Mouse (Mus musculus) embryonic facial prominence, embryonic 14.5 days (tissue): ENCODE data around the gene Prss56. TPM values are rescaled to one million over a fixed set of nuclear protein-coding genes. Genes with fewer than 3 reads are reported as not detected.

Source experiments
- ATAC-seq: fragments of 200-750 bp; cut with Nextera tagmentation; 2 replicates; pipeline ENCODE4 v1.8.0; 2017; ENCODE audit warnings: low read depth, moderate number of reproducible peaks, moderate TSS enrichment
- DNase-seq: peaks from one replicate; pipeline ENCODE4 v3.0.0-alpha.2; 2015; ENCODE audit warnings: low spot score
- H3K27ac ChIP-seq: fragments of 300-500 bp; sonication (generic); replicated peaks from 2 replicates; pipeline ENCODE4 v1.5.1; 2014; ENCODE audit warnings: low read depth, mild to moderate bottlenecking, low read length, moderate library complexity
- H3K27me3 ChIP-seq: fragments of 300-500 bp; sonication (generic); replicated peaks from 2 replicates; pipeline ENCODE4 v1.6.1; 2014; ENCODE audit warnings: low read length; ENCODE audit not compliant: control insufficient read depth, insufficient read depth
- H3K36me3 ChIP-seq: fragments of 300-500 bp; sonication (generic); 2 replicates; pipeline ENCODE4 v1.6.1; 2014; ENCODE audit warnings: low read length, mixed read lengths; ENCODE audit not compliant: control insufficient read depth, insufficient read depth
- H3K4me1 ChIP-seq: fragments of 300-500 bp; sonication (generic); 2 replicates; pipeline ENCODE4 v1.6.1; 2014; ENCODE audit warnings: antibody characterized with exemption, low read length; ENCODE audit not compliant: control insufficient read depth, insufficient read depth
- H3K4me2 ChIP-seq: fragments of 300-500 bp; sonication (generic); 2 replicates; pipeline ENCODE4 v1.6.1; 2014; ENCODE audit warnings: low read depth, mild to moderate bottlenecking, low read length, moderate library complexity, mixed read lengths
- H3K4me3 ChIP-seq: fragments of 300-500 bp; sonication (generic); 2 replicates; pipeline ENCODE4 v1.5.1; 2014; ENCODE audit warnings: low read depth, mild to moderate bottlenecking, low read length
- H3K9ac ChIP-seq: fragments of 300-500 bp; sonication (generic); 2 replicates; pipeline ENCODE4 v1.6.1; 2014; ENCODE audit warnings: low read depth, mild to moderate bottlenecking, low read length, moderate library complexity, mixed read lengths
- H3K9me3 ChIP-seq: fragments of 300-500 bp; sonication (generic); 2 replicates; pipeline ENCODE4 v1.6.1; 2016; ENCODE audit warnings: low read length; ENCODE audit not compliant: control insufficient read depth
- WGBS: fragments of 180-500 bp; shearing (Covaris S2); extraction: QIAGEN DNeasy Blood & Tissue Kit; methylation state at CpG from one replicate; pipeline ENCODE4 v1.1.7; 2014; 5-methylcytosine and 5-hydroxymethylcytosine counted together
- polyA plus RNA-seq: library from polyadenylated mRNA; unstranded; fragments of >200 nt; fragmentation: Nextera tagmentation; extraction: Ambion mirVana; gene quantifications from 2 replicates; pipeline ENCODE4 v1.2.1, GENCODE M21; 2014

Prss56 gene
- polyA plus RNA-seq, 1 experiment from 2014 or later: 1.5 TPM

DNA sequence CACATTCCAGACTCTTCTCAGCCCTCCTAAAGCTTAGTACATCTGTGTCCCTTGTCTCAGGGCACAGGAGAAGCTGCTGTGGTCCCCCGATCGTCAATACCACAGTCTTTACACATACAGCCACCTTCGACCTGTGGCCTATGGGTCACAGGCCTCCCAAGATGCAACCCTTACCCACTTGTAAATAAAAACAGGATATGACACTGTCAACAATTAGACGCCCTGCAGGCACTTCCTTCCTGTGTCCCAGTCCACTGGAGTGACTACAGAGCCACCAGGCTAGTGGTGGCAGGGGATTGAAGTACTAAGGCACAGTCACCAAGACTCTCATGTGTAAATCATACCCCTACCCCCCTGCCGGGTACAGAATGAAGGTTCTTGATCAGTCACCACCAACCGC, 21.9 kb downstream of the Prss56 start:
- no peak overlapping the region for H3K27ac ChIP-seq
- WGBS: 38% methylated on average over 6 of the region's 6 CpGs
- no peaks in the 10 kb centered on the region for H3K9me3 ChIP-seq
- peak; percentile 17; the same call in 1 of the 2 replicates for ATAC-seq
- no peak for DNase-seq
- no peaks in the 10 kb centered on the region for H3K4me1 ChIP-seq
- no peak overlapping the region for H3K9ac ChIP-seq
- H3K36me3 ChIP-seq: no peaks in the 10 kb centered on the region
- no peak overlapping the region for H3K4me3 ChIP-seq
- no peak overlapping the region for H3K4me2 ChIP-seq
- peaks cover 22% of the 10 kb centered on the region; the same call in 1 of the 2 replicates for H3K27me3 ChIP-seq

DNA sequence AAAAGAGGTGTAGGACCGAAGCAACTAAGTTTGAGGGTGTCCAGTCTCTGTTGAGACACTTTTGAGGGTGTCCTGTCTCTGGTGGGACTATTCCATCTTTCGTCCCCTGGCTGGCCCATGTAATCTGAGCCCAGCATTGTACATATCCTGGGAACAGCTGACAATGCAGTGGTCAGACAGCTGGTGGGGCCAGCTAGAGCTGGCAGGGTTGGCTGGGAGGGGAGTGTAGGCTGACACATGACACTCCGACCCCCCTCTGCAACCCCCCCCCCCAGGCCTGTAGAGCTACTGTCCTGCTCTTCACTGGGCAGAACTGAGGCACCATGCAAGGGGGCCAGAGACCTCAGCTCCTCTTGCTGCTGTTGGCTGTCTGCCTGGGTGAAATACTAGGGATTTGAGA, 22.4 kb downstream of the Prss56 start:
- Histone ChIP-seq H3K27me3 (peaks cover 22% of the 10 kb centered on the region; the same call in 1 of the 2 replicates), H3K4me3 (no peak overlapping the region), H3K4me2 (no peak overlapping the region; the same call in 1 of the 2 replicates), H3K9me3 (no peaks in the 10 kb centered on the region), H3K4me1 (no peaks in the 10 kb centered on the region), H3K9ac (no peak overlapping the region; the same call in 1 of the 2 replicates), H3K36me3 (no peaks in the 10 kb centered on the region), H3K27ac (no peak overlapping the region)
- DNase-seq (peak; percentile 82), ATAC-seq (peak; percentile 82)
- WGBS: 29% methylated on average over 3 of the region's 3 CpGs

DNA sequence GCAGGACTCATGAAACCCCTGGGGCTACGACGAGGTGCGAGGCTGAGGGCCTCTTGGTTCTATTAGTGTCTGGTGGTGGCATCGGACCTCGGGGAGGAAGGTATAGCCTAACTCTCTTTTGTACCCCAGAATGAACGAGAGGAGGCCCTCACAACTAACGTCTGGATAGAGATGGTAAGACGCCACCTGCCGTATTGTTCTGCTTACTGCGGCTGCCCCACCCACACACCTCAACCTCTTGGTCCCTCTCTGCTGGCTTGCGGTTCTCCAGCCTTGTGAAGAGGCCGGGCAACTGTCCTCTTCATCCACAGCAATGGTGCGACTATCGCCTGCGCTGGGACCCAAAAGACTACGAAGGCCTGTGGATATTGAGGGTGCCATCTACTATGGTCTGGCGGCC, 23.2 kb downstream of the Prss56 start:
- Histone ChIP-seq H3K4me1 (no peaks in the 10 kb centered on the region), H3K9me3 (no peaks in the 10 kb centered on the region), H3K27me3 (peaks cover 22% of the 10 kb centered on the region; the same call in 1 of the 2 replicates), H3K4me3 (no peak overlapping the region), H3K27ac (no peak overlapping the region), H3K4me2 (peak overlapping the region; percentile 13; the same call in 1 of the 2 replicates), H3K36me3 (no peaks in the 10 kb centered on the region), H3K9ac (no peak overlapping the region)
- 16% methylated on average over 15 of the region's 17 CpGs for WGBS
- no peak for ATAC-seq
- DNase-seq: no peak

DNA sequence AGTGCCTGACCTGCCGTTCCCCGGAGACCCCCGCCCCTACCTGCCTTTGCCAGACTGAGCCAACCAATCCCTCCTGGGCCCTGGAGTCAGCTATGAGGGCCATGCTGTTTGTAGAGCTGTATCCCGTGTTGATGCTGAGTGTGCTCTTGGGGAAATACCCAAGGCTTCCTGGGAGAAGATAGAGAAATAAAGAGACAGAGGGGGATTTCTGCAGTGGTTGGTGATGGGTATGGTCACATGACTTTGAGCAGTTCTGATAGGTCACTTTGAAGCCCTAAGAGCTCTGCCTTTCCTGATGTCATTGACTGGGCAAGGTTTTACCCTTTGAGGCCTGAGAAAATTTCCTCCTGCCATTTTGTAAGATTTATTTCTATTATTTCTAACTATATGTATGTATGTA, 28.3 kb downstream of the Prss56 start:
- H3K4me2 ChIP-seq: no peak overlapping the region

DNA sequence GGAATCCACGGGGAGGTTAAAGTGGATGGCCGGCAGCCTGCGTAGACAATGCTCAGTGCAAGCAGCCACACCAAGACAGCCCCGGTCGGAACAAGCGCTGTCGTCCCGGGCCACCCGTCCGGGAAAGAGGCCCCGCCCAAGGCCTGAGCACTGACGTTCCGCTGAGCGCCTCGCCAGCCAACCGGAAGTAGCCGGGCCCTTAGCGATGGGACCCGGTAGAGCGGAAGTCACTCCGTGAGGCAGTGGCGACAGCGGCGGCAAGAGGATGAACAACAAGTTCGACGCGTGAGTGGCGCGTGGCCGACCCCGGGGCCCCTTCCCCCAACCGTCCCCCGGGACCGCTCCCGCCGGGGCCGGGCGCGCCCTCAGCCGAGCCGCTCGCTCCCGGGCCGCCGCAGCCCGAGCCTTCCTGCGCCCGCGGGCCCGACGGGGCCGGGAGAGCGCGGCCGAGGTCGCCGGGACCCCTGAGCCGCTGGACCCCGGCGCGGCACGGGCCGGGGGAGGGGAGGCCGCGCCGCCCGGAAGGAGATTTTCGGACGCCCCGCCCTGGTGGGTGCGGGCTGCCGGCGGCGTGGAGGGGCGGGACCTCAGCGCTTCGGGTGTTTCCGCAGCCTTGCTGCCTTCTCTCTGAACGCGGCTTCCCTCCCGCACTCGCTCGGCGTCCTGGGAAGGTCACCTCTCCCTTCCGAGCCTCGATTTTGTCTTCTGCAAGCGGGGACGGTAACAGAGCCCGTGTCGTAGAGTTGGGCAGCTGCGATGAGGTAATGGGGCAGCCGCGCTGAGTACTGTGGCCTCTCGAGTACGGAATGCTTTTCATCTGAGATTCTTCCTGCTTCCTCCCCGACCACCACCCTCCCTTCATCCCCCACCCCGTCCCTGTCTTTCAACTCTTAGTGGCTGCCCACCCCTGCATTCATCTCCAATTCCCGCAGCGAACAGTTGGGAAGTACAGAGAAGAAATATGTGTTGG, 30.9 kb downstream of the Prss56 start, which contains the start of gene Eif4e2:
TSS of gene Eif4e2 (plus strand) at position 180 of the 970 bp plus-strand sequence.
- peaks cover 21% of the 10 kb centered on the region for H3K4me1 ChIP-seq
- H3K36me3 ChIP-seq: peaks cover 2% of the 10 kb centered on the region; the same call in 1 of the 2 replicates
- H3K4me3 ChIP-seq: peak within 1 kb of the TSS; percentile 87
- DNase-seq: peak; percentile 97
- peak; percentile 97 for ATAC-seq
- under 1% methylated on average over 49 of the region's 99 CpGs for WGBS
- H3K9ac ChIP-seq: peak within 1 kb of the TSS; percentile 99
- no peaks in the 10 kb centered on the region for H3K27me3 ChIP-seq
- peak within 1 kb of the TSS; percentile 99 for H3K27ac ChIP-seq
- peak within 1 kb of the TSS; percentile 60 for H3K4me2 ChIP-seq
- no peaks in the 10 kb centered on the region for H3K9me3 ChIP-seq

More for the DNA sequence above, 28.3 kb downstream of the Prss56 start:
- Histone ChIP-seq H3K9me3 (no peaks in the 10 kb centered on the region), H3K27me3 (0 out of 2 replicates have a peak, but pooled peaks cover 16% of the 10 kb centered on the region), H3K9ac (no peak overlapping the region), H3K27ac (no peak overlapping the region), H3K36me3 (no peaks in the 10 kb centered on the region), H3K4me1 (peaks cover 19% of the 10 kb centered on the region), H3K4me3 (no peak overlapping the region)
- DNase-seq (no peak), ATAC-seq (no peak)
- 82% methylated on average over 4 of the region's 4 CpGs for WGBS

DNA sequence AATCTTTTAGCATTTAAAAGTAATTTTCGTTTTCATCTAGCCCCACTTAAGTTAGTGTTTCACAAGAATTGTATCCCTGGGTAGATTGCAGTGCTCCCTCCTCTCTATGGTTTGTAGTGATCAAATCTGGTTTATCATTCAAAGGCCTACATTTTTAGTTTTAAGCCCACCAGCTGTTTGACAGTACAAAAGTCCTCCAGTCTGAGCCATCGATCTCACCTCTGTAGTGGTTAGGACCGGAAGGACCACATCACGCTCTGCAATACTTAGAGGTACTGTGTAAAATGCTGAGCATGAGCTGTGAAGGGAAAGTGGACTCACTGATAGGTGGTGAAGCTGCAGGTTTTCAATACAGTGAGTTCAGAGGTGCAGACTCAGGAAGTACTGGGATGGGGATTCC, 31.6 kb downstream of the Prss56 start:
- H3K9me3 ChIP-seq: no peaks in the 10 kb centered on the region
- peak overlapping the region; percentile 99 for H3K9ac ChIP-seq
- peaks cover 9% of the 10 kb centered on the region for H3K36me3 ChIP-seq
- H3K27ac ChIP-seq: peak overlapping the region; percentile 99; the same call in 1 of the 2 replicates
- no peak for DNase-seq
- H3K4me2 ChIP-seq: peak overlapping the region; percentile 60
- no peaks in the 10 kb centered on the region for H3K27me3 ChIP-seq
- WGBS: 20% methylated on average over 4 of the region's 4 CpGs
- peak overlapping the region; percentile 87 for H3K4me3 ChIP-seq
- ATAC-seq: no peak
- peaks cover 21% of the 10 kb centered on the region for H3K4me1 ChIP-seq

DNA sequence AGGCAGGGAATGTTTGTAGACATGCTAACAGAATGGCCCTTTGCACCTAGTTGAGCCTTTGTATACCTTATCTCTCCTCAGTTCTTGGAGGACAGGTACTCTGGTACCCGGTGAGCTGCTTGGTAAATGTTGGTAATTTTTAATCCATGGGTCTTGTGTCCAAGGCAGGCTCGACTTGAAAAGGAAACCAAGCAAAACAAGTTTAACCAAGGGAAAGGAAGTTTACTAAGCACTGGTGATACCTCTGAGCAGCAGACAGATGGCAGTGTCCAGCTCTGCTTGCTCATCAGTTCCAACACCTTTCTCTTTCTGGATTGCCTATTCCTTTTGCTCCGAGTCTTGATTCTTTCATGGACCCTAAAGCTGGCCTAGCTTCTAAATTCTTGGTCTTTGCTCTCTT, 34.8 kb downstream of the Prss56 start:
- WGBS: 78% methylated on average over 3 of the region's 3 CpGs

DNA sequence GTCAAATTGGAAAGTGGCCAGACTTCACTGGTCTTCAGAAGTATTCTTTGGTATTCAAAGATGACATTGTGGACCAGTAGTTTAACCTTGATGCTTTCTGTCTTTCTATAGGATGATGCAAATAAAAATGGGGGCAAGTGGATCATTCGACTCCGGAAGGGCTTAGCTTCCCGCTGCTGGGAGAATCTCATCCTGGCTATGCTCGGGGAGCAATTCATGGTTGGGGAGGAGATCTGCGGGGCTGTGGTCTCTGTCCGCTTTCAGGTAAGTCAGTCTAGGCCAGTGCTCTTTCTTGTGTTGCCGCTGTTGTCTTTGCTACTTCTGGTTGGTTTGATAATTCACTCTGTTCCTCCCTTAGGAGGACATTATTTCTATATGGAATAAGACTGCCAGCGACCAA, 42.6 kb downstream of the Prss56 start:
- no peak overlapping the region for H3K4me2 ChIP-seq
- H3K27me3 ChIP-seq: no peaks in the 10 kb centered on the region
- H3K9ac ChIP-seq: no peak overlapping the region
- no peak overlapping the region for H3K27ac ChIP-seq
- DNase-seq (no peak), ATAC-seq (no peak)
- H3K4me1 ChIP-seq: no peaks in the 10 kb centered on the region
- no peak overlapping the region for H3K4me3 ChIP-seq
- peaks cover 99% of the 10 kb centered on the region for H3K36me3 ChIP-seq
- no peaks in the 10 kb centered on the region for H3K9me3 ChIP-seq
- 96% methylated on average over 8 of the region's 8 CpGs for WGBS

More for the DNA sequence above, 34.8 kb downstream of the Prss56 start:
- DNase-seq: no peak
- no peak overlapping the region for H3K9ac ChIP-seq
- ATAC-seq: no peak
- no peaks in the 10 kb centered on the region for H3K27me3 ChIP-seq
- peaks cover 41% of the 10 kb centered on the region for H3K36me3 ChIP-seq
- no peak overlapping the region for H3K27ac ChIP-seq
- no peaks in the 10 kb centered on the region for H3K9me3 ChIP-seq
- H3K4me2 ChIP-seq: no peak overlapping the region
- peaks cover 19% of the 10 kb centered on the region for H3K4me1 ChIP-seq
- H3K4me3 ChIP-seq: no peak overlapping the region
